Mouse (Mus musculus): ENCODE results near the gene Vmn1r21. TPM values are rescaled to one million over a fixed set of nuclear protein-coding genes. Genes with fewer than 3 reads are reported as not detected.

Vmn1r21 gene
- not detected for total RNA-seq (2023)

GRCm38 (mm10) chr6:57850286-57850685 lies at the start of gene Vmn1r21:
Gene Vmn1r21, minus strand, starts transcription at chr6:57850343.

GRCm38 (mm10) chr6:57824422-57825258 lies 25.5 kb downstream of the Vmn1r21 start, which contains the start of gene Vopp1:
Gene Vopp1, minus strand, starts transcription at chr6:57825159.

Other genes starting within 250 kb of the Vmn1r21 start
- gene Pyurf, start 158.3 kb downstream of the Vmn1r21 start, total RNA-seq (2023): 3.4 TPM
- gene Lancl2, start 147.8 kb downstream of the Vmn1r21 start, total RNA-seq (2023): 5.7 TPM
- 45.6 TPM for gene Vopp1, start 25.2 kb downstream of the Vmn1r21 start, total RNA-seq (2023)
- not detected for gene Vmn1r22, start 57.7 kb upstream of the Vmn1r21 start, total RNA-seq (2023)
- gene Vmn1r23, start 76.5 kb upstream of the Vmn1r21 start, total RNA-seq (2023): not detected
- gene Vmn1r24, start 111.2 kb upstream of the Vmn1r21 start, total RNA-seq (2023): not detected
- not detected for gene Vmn1r25, start 130.5 kb upstream of the Vmn1r21 start, total RNA-seq (2023)
- not detected for gene Vmn1r26, start 164.8 kb upstream of the Vmn1r21 start, total RNA-seq (2023)